Mouse (Mus musculus): ENCODE measurements around the gene Prepl. TPM values are rescaled to one million over a fixed set of nuclear protein-coding genes. Genes with fewer than 3 reads are reported as not detected.

Gene Prepl
- polyA plus RNA-seq (2016; fragmentation: Nextera tagmentation; extraction: Ambion mirVana), result 60.6 and 74.1 TPM in 2 replicates

- Histone ChIP-seq H3K4me3 (peak within 1 kb of the TSS; percentile 71), H3K9ac (peak within 1 kb of the TSS; percentile 75), H3K9me3 (replicated peaks) (no peaks in the 10 kb centered on the region), H3K36me3 (no peaks in the 10 kb centered on the region), H3K4me2 (replicated peaks) (peak within 1 kb of the TSS; percentile 71), H3K27me3 (no peaks in the 10 kb centered on the region), H3K27ac (peak within 1 kb of the TSS; percentile 89), H3K4me1 (peaks cover 15% of the 10 kb centered on the region)
- under 1% methylated on average over 63 of the region's 63 CpGs for WGBS
- ATAC-seq (ENCODE audit: low FRiP score), result peak; percentile 98
Observed at GRCm38 (mm10) chr17:85090120-85091099, at the start of gene Prepl, which contains the start of gene Camkmt. Gene Prepl, minus strand, starts transcription at chr17:85090241. Gene Camkmt, plus strand, starts transcription at chr17:85090552.

GRCm38 (mm10) chr17:85138393-85138792, 48.4 kb upstream of the Prepl start:
- WGBS, result 84% methylated on average over 1 of the region's 1 CpGs
- no peak for ATAC-seq (ENCODE audit: low FRiP score)
- peaks cover 7% of the 10 kb centered on the region for H3K4me1 ChIP-seq
- H3K36me3 ChIP-seq, result no peaks in the 10 kb centered on the region
- no peaks in the 10 kb centered on the region for H3K27me3 ChIP-seq
- H3K4me3 ChIP-seq, result no peak overlapping the region
- H3K9me3 ChIP-seq (replicated peaks), result no peaks in the 10 kb centered on the region
- H3K27ac ChIP-seq, result no peak overlapping the region
- H3K9ac ChIP-seq, result no peak overlapping the region
- no peak overlapping the region for H3K4me2 ChIP-seq (replicated peaks)

GRCm38 (mm10) chr17:85116643-85117042, 26.6 kb upstream of the Prepl start:
- no peaks in the 10 kb centered on the region for H3K4me1 ChIP-seq
- H3K36me3 ChIP-seq, result no peaks in the 10 kb centered on the region
- no peak overlapping the region for H3K4me3 ChIP-seq
- H3K27ac ChIP-seq, result no peak overlapping the region
- no peak overlapping the region for H3K9ac ChIP-seq
- no peak for ATAC-seq (ENCODE audit: low FRiP score)
- H3K27me3 ChIP-seq, result no peaks in the 10 kb centered on the region
- H3K4me2 ChIP-seq (replicated peaks), result no peak overlapping the region
- 33% methylated on average over 4 of the region's 4 CpGs for WGBS
- no peaks in the 10 kb centered on the region for H3K9me3 ChIP-seq (replicated peaks)

GRCm38 (mm10) chr17:85113441-85113840, 23.4 kb upstream of the Prepl start:
- H3K27ac ChIP-seq, result no peak overlapping the region

GRCm38 (mm10) chr17:85110640-85111039, 20.6 kb upstream of the Prepl start:
- H3K27ac ChIP-seq, result no peak overlapping the region
- no peaks in the 10 kb centered on the region for H3K4me1 ChIP-seq
- WGBS, result 100% methylated on average over 1 of the region's 1 CpGs
- no peaks in the 10 kb centered on the region for H3K9me3 ChIP-seq (replicated peaks)
- no peak overlapping the region for H3K9ac ChIP-seq
- H3K27me3 ChIP-seq, result no peaks in the 10 kb centered on the region
- ATAC-seq (ENCODE audit: low FRiP score), result no peak
- no peak overlapping the region for H3K4me2 ChIP-seq (replicated peaks)
- no peaks in the 10 kb centered on the region for H3K36me3 ChIP-seq
- no peak overlapping the region for H3K4me3 ChIP-seq

More at GRCm38 (mm10) chr17:85113441-85113840, 23.4 kb upstream of the Prepl start:
- Histone ChIP-seq H3K36me3 (no peaks in the 10 kb centered on the region), H3K27me3 (no peaks in the 10 kb centered on the region), H3K4me2 (replicated peaks) (no peak overlapping the region), H3K4me3 (no peak overlapping the region), H3K9ac (no peak overlapping the region), H3K9me3 (replicated peaks) (no peaks in the 10 kb centered on the region), H3K4me1 (no peaks in the 10 kb centered on the region)
- ATAC-seq (ENCODE audit: low FRiP score), result no peak
- 87% methylated on average over 8 of the region's 8 CpGs for WGBS

- Histone ChIP-seq H3K27ac (no peak overlapping the region), H3K4me1 (no peaks in the 10 kb centered on the region), H3K4me2 (replicated peaks) (no peak overlapping the region), H3K9me3 (replicated peaks) (peaks cover 6% of the 10 kb centered on the region), H3K36me3 (peaks cover 13% of the 10 kb centered on the region), H3K4me3 (no peak overlapping the region), H3K27me3 (0 out of 2 replicates have a peak, but pooled peaks cover 2% of the 10 kb centered on the region), H3K9ac (no peak overlapping the region)
- WGBS, result 43% methylated on average over 2 of the region's 2 CpGs
- no peak for ATAC-seq (ENCODE audit: low FRiP score)
Observed at GRCm38 (mm10) chr17:85103310-85103709, 13.3 kb upstream of the Prepl start.

GRCm38 (mm10) chr17:85101751-85102150, 11.7 kb upstream of the Prepl start:
- Histone ChIP-seq H3K4me2 (replicated peaks) (no peak overlapping the region), H3K9ac (no peak overlapping the region), H3K9me3 (replicated peaks) (peaks cover 6% of the 10 kb centered on the region), H3K4me1 (no peaks in the 10 kb centered on the region), H3K27me3 (0 out of 2 replicates have a peak, but pooled peaks cover 2% of the 10 kb centered on the region), H3K27ac (no peak overlapping the region), H3K4me3 (no peak overlapping the region), H3K36me3 (peaks cover 25% of the 10 kb centered on the region)
- WGBS, result 58% methylated on average over 7 of the region's 7 CpGs
- no peak for ATAC-seq (ENCODE audit: low FRiP score)

GRCm38 (mm10) chr17:85100232-85100631, 10.2 kb upstream of the Prepl start:
- 89% methylated on average over 3 of the region's 3 CpGs for WGBS
- no peak overlapping the region for H3K9ac ChIP-seq
- no peak overlapping the region for H3K4me3 ChIP-seq
- H3K27me3 ChIP-seq, result 0 out of 2 replicates have a peak, but pooled peaks cover 2% of the 10 kb centered on the region
- no peaks in the 10 kb centered on the region for H3K4me1 ChIP-seq
- H3K4me2 ChIP-seq (replicated peaks), result no peak overlapping the region
- no peak overlapping the region for H3K27ac ChIP-seq
- peaks cover 25% of the 10 kb centered on the region for H3K36me3 ChIP-seq
- H3K9me3 ChIP-seq (replicated peaks), result peaks cover 6% of the 10 kb centered on the region
- no peak for ATAC-seq (ENCODE audit: low FRiP score)

- WGBS, result 89% methylated on average over 7 of the region's 7 CpGs
- Histone ChIP-seq H3K9ac (no peak overlapping the region), H3K36me3 (peaks cover 25% of the 10 kb centered on the region), H3K27ac (no peak overlapping the region), H3K9me3 (replicated peaks) (peaks cover 6% of the 10 kb centered on the region), H3K27me3 (0 out of 2 replicates have a peak, but pooled peaks cover 2% of the 10 kb centered on the region), H3K4me3 (no peak overlapping the region), H3K4me1 (no peaks in the 10 kb centered on the region), H3K4me2 (replicated peaks) (no peak overlapping the region)
- ATAC-seq (ENCODE audit: low FRiP score), result no peak
Observed at GRCm38 (mm10) chr17:85098677-85099323, 8.8 kb upstream of the Prepl start.

- Histone ChIP-seq H3K4me1 (peaks cover 4% of the 10 kb centered on the region; the same call in 1 of the 2 replicates), H3K9ac (no peak overlapping the region), H3K27me3 (0 out of 2 replicates have a peak, but pooled peaks cover 2% of the 10 kb centered on the region), H3K9me3 (replicated peaks) (peaks cover 6% of the 10 kb centered on the region), H3K4me2 (replicated peaks) (no peak overlapping the region), H3K4me3 (no peak overlapping the region), H3K27ac (no peak overlapping the region), H3K36me3 (peaks cover 25% of the 10 kb centered on the region)
- WGBS, result 94% methylated on average over 3 of the region's 3 CpGs
- ATAC-seq (ENCODE audit: low FRiP score), result no peak
Observed at GRCm38 (mm10) chr17:85096396-85096795, 6.4 kb upstream of the Prepl start.

- 93% methylated on average over 6 of the region's 6 CpGs for WGBS
- ATAC-seq (ENCODE audit: low FRiP score), result no peak
- H3K4me2 ChIP-seq (replicated peaks), result peak overlapping the region; percentile 71
- no peaks in the 10 kb centered on the region for H3K36me3 ChIP-seq
- H3K9ac ChIP-seq, result no peak overlapping the region
- no peaks in the 10 kb centered on the region for H3K9me3 ChIP-seq (replicated peaks)
- H3K4me3 ChIP-seq, result no peak overlapping the region
- peaks cover 15% of the 10 kb centered on the region for H3K4me1 ChIP-seq
- H3K27ac ChIP-seq, result no peak overlapping the region
- H3K27me3 ChIP-seq, result no peaks in the 10 kb centered on the region
Observed at GRCm38 (mm10) chr17:85091762-85092161, 1.7 kb upstream of the Prepl start.

- peak; percentile 23 for ATAC-seq (ENCODE audit: low FRiP score)
- no peaks in the 10 kb centered on the region for H3K9me3 ChIP-seq (replicated peaks)
- H3K4me3 ChIP-seq, result peak overlapping the region; percentile 71
- peak overlapping the region; percentile 71 for H3K4me2 ChIP-seq (replicated peaks)
- H3K4me1 ChIP-seq, result peaks cover 15% of the 10 kb centered on the region
- H3K36me3 ChIP-seq, result no peaks in the 10 kb centered on the region
- H3K9ac ChIP-seq, result peak overlapping the region; percentile 70
- no peaks in the 10 kb centered on the region for H3K27me3 ChIP-seq
- WGBS, result under 1% methylated on average over 16 of the region's 16 CpGs
- peak overlapping the region; percentile 89 for H3K27ac ChIP-seq
Observed at GRCm38 (mm10) chr17:85089621-85090020, 420 bp downstream of the Prepl start.

Data from hindbrain, embryonic 12.5 days (tissue).